ENCODE assay signal across 8 mouse cellular contexts in the genomic region with DNA sequence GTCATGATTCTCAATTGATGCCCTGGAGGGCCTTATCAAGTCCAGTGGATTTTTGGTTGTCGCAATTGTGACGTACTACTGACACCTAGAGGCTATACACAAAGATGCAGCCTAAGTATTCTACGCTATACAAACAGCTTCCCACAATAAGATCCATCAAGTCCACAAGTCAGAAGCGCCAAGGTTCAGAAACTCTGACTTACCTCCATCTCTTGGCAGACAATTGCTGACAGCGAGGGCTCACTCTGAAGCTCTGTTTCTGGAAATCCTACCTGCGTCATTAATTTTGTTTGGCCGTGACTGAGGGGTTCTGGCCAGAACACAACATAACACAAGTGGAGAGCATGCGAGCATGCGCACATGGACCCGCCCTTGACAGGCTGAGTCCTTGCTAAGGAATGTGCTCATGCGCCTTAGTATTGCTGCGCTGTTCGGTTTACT. TPM values are rescaled to one million over a fixed set of nuclear protein-coding genes. Genes with fewer than 3 reads are reported as not detected.
DNase-seq lines count a peak whose midpoint lies in the region; ATAC-seq and TF ChIP-seq lines count a peak whose summit lies in the region.

No protein-coding gene starts in this region.

- H3K36me3 ChIP-seq in forebrain, postnatal 0 days (ENCODE audit: insufficient read depth): no peaks in the 10 kb centered on the region
- no peaks in the 10 kb centered on the region for H3K36me3 ChIP-seq in lung, embryonic 15.5 days

- peak; percentile 94 for ATAC-seq in Patski
- peak; percentile 97 for ATAC-seq in forebrain, postnatal 0 days
- ATAC-seq in lung, embryonic 15.5 days (ENCODE audit: borderline replicate concordance, extremely low read depth, low FRiP score, low TSS enrichment): peak; percentile 88

- WGBS in cerebellum, adult 2 months: 7% methylated on average over 13 of the region's 13 CpGs
- 16% methylated on average over 13 of the region's 13 CpGs for WGBS in forebrain, postnatal 0 days
- WGBS in lung, embryonic 15.5 days: 16% methylated on average over 13 of the region's 13 CpGs

- no peak overlapping the region for H3K9ac ChIP-seq in forebrain, postnatal 0 days
- peak overlapping the region; percentile 32; the same call in 1 of the 2 replicates for H3K9ac ChIP-seq in lung, embryonic 15.5 days

- no peaks in the 10 kb centered on the region for H3K4me1 ChIP-seq in cerebellum, adult 2 months (ENCODE audit: control insufficient read depth, insufficient read depth, low read length)
- no peaks in the 10 kb centered on the region; the same call in 1 of the 2 replicates for H3K4me1 ChIP-seq in forebrain, postnatal 0 days (ENCODE audit: insufficient read depth)
- H3K4me1 ChIP-seq in lung, embryonic 15.5 days: peaks cover 5% of the 10 kb centered on the region; the same call in 1 of the 2 replicates

- intact Hi-C loops in heart, postnatal 36 days (cut with DNase I): loop anchor here (10.0 kb wide), 1 partner anchor 263 kb away; a partner anchor contains a TSS

- no peak for TF ChIP-seq POLR2A in cerebellum, adult 2 months (IDR thresholded peaks at IDR 0.05; ENCODE audit: borderline replicate concordance, insufficient read depth, low read length)

- POLR2A ChIA-PET in Patski (lab: Charles Lee): interaction anchor here (1.1 kb wide), 1 partner anchor 111 kb away, joined by 3 read pairs; no protein-coding TSS in a partner anchor

- peak; percentile 41 for DNase-seq in Patski (ENCODE audit: low read depth, low spot score)
- peak; percentile 60 to 65 for DNase-seq in cerebellum, adult 2 months
- peak; percentile 89 for DNase-seq in forebrain, postnatal 0 days
- peak; percentile 66 to 67 for DNase-seq in heart, postnatal 36 days
- DNase-seq in layer of hippocampus, adult 18-20 months (ENCODE audit: low spot score in 2 of 2): peak; percentile 17 to 63
- DNase-seq in ovary, postnatal 14 days (ENCODE audit: low spot score): peak; percentile 15
- DNase-seq in urinary bladder, postnatal 25 days (ENCODE audit: low spot score): peak; percentile 62

- peak; percentile 78 for TF ChIP-seq CTCF in Patski (IDR thresholded peaks at IDR 0.05)
- peak; percentile 53; the same call in 1 of the 2 replicates for TF ChIP-seq CTCF in cerebellum, adult 2 months (IDR thresholded peaks at IDR 0.05; ENCODE audit: borderline replicate concordance, insufficient read depth, low read depth, low read length)
- peak; percentile 85 for TF ChIP-seq CTCF in forebrain, postnatal 0 days (IDR thresholded peaks at IDR 0.05; ENCODE audit: low read depth)

- H3K4me3 ChIP-seq in cerebellum, adult 2 months (replicated peaks; ENCODE audit: insufficient read depth, low read depth, low read length): peak overlapping the region; percentile 69
- peak overlapping the region; percentile 29 for H3K4me3 ChIP-seq in forebrain, postnatal 0 days (ENCODE audit: low read depth, low read length)
- H3K4me3 ChIP-seq in lung, embryonic 15.5 days: peak overlapping the region; percentile 43

- in situ Hi-C loops in Patski (cut with MboI; ENCODE audit: low pct_unique_long_range_greater_than_20kb): loop anchor here (25.0 kb wide), 1 partner anchor 1425 kb away; a partner anchor contains a TSS

- H3K27me3 ChIP-seq in Patski: no peaks in the 10 kb centered on the region
- H3K27me3 ChIP-seq in cerebellum, adult 2 months (ENCODE audit: control insufficient read depth, insufficient read depth, low read length): no peaks in the 10 kb centered on the region
- H3K27me3 ChIP-seq in forebrain, postnatal 0 days (ENCODE audit: insufficient read depth, low read length): no peaks in the 10 kb centered on the region
- no peaks in the 10 kb centered on the region for H3K27me3 ChIP-seq in lung, embryonic 15.5 days

- peak overlapping the region; percentile 41 for H3K4me2 ChIP-seq in forebrain, postnatal 0 days (ENCODE audit: low read depth)
- H3K4me2 ChIP-seq in lung, embryonic 15.5 days: peak overlapping the region; percentile 61

- H3K27ac ChIP-seq in cerebellum, adult 2 months (ENCODE audit: insufficient read depth, low read length): no peak overlapping the region
- H3K27ac ChIP-seq in forebrain, postnatal 0 days (ENCODE audit: low read depth, low read length): no peak overlapping the region
- H3K27ac ChIP-seq in lung, embryonic 15.5 days: no peak overlapping the region

- H3K9me3 ChIP-seq in forebrain, postnatal 0 days (ENCODE audit: low read length): no peaks in the 10 kb centered on the region
- H3K9me3 ChIP-seq in lung, embryonic 15.5 days: no peaks in the 10 kb centered on the region

- CTCF ChIA-PET in Patski (lab: Charles Lee): interaction anchor here (0.6 to 1.5 kb wide), 7 partner anchors 18 to 418 kb away, joined by 3 to 5 read pairs (median 3); no protein-coding TSS in a partner anchor

RNA-seq across cellular contexts. Expression of a gene that starts 21.4 kb away (rescaled TPM):
- 2.3 TPM for polyA plus RNA-seq in Patski (2021)
- polyA plus RNA-seq in cerebellum, adult 2 months (2012; rRNA removed): 2.3 and 2.9 TPM in 2 replicates
- total RNA-seq in forebrain, postnatal 0 days (2014; rRNA removed): 1.7 and 2.0 TPM in 2 replicates
- 0.83 and 0.88 TPM in 2 replicates for polyA plus RNA-seq in forebrain, postnatal 0 days (2015; fragmentation: Nextera tagmentation; extraction: Ambion mirVana)
- 1 to 10 TPM; 2.0 to 3.5 TPM for total RNA-seq in heart, postnatal 36 days (2021)
- under 1 TPM; 0.74 to 0.79 TPM for total RNA-seq in layer of hippocampus, adult 18-20 months (2021)
- polyA plus RNA-seq in lung, embryonic 15.5 days (2015; fragmentation: Nextera tagmentation; extraction: Ambion mirVana): 0.29 and 0.62 TPM in 2 replicates

RNA-seq across cellular contexts. Expression of a gene that starts 21.5 kb away (rescaled TPM):
- 0.24 TPM for polyA plus RNA-seq in Patski (2021)
- polyA plus RNA-seq in cerebellum, adult 2 months (2012; rRNA removed): 0.16 and 0.20 TPM in 2 replicates
- 0.52 and 0.69 TPM in 2 replicates for total RNA-seq in forebrain, postnatal 0 days (2014; rRNA removed)
- polyA plus RNA-seq in forebrain, postnatal 0 days (2015; fragmentation: Nextera tagmentation; extraction: Ambion mirVana): 0.16 and 0.18 TPM in 2 replicates
- total RNA-seq in heart, postnatal 36 days (2021): 1 to 10 TPM; 1.1 to 1.2 TPM
- total RNA-seq in layer of hippocampus, adult 18-20 months (2021): under 1 TPM; 0.50 to 0.61 TPM
- 0.07 and 0.08 TPM in 2 replicates for polyA plus RNA-seq in lung, embryonic 15.5 days (2015; fragmentation: Nextera tagmentation; extraction: Ambion mirVana)

RNA-seq across cellular contexts. Expression of a gene that starts 54.3 kb away (rescaled TPM):
- 9.5 TPM for polyA plus RNA-seq in Patski (2021)
- polyA plus RNA-seq in cerebellum, adult 2 months (2012; rRNA removed): 5.5 and 5.8 TPM in 2 replicates
- total RNA-seq in forebrain, postnatal 0 days (2014; rRNA removed): 0.15 and 0.19 TPM in 2 replicates
- polyA plus RNA-seq in forebrain, postnatal 0 days (2015; fragmentation: Nextera tagmentation; extraction: Ambion mirVana): 0.45 and 0.79 TPM in 2 replicates
- 1 to 10 TPM; 1.8 to 3.5 TPM for total RNA-seq in heart, postnatal 36 days (2021)
- 1 to 10 TPM; 2.3 to 2.5 TPM for total RNA-seq in layer of hippocampus, adult 18-20 months (2021)
- polyA plus RNA-seq in lung, embryonic 15.5 days (2015; fragmentation: Nextera tagmentation; extraction: Ambion mirVana): 0.18 and 0.32 TPM in 2 replicates

Comparison
In these comparisons a context has a peak if more than half of its experiments do, and no peak if none do; other contexts are left out.
1. DNase-seq: peak in every context shown above with its lines; median percentile 89 in forebrain, postnatal 0 days; 66 in heart, postnatal 36 days; 62 in cerebellum, adult 2 months; 62 in urinary bladder, postnatal 25 days; 41 in Patski; 40 in layer of hippocampus, adult 18-20 months; 15 in ovary, postnatal 14 days.